Mouse (Mus musculus) G1E (cell line): ENCODE measurements around the gene Adam19.
"Not testable (repeated sequence)": the region's sequence is repeated elsewhere in the genome, so short reads cannot be mapped to it uniquely, and the experiment has no call there.

Experiments used
- POLR2AphosphoS5 ChIP-seq: IDR thresholded peaks from 2 replicates; pipeline ENCODE4 v1.6.1; 2012; ENCODE audit warnings: low read depth, low read length, inconsistent platforms; ENCODE audit not compliant: insufficient replicate concordance
- TAL1 ChIP-seq: conservative IDR thresholded peaks from 2 replicates; pipeline ENCODE4 v1.6.1; 2012; ENCODE audit warnings: low read depth, low read length, inconsistent platforms, mixed read lengths

DNA sequence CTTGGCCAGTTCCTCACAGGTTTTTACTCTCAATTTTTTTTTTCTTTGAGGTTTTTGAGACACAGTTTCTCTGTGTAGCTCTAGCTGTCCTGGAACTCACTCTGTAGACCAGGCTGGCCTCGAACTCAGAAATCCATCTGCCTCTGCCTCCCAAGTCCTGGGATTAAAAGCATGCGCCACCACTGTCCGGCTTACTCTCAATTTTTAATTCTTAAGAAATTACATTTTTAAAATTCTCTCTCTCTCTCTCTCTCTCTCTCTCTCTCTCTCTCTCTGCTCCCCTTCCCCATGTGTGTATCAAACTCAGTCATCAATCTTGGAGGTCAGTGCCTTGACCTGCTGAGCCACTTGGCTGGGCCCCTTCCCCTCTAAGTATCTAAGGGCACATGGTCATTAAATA, 2.3 kb upstream of the Adam19 start:
- TF ChIP-seq POLR2AphosphoS5, TAL1: not testable (repeated sequence)
